Mouse (Mus musculus) limb, embryonic 10.5 days (tissue): Measurements from ENCODE around the gene Tmem217. TPM values are rescaled to one million over a fixed set of nuclear protein-coding genes. Genes with fewer than 3 reads are reported as not detected.

Source experiments
- DNase-seq: peaks from one replicate; pipeline ENCODE4 v3.0.0-alpha.2; 2017; ENCODE audit warnings: low spot score
- H3K27ac ChIP-seq: fragments of 300-500 bp; sonication (generic); 2 replicates; pipeline ENCODE4 v1.5.1; 2016; ENCODE audit warnings: mild to moderate bottlenecking
- H3K27me3 ChIP-seq: fragments of 300-500 bp; sonication (generic); 2 replicates; pipeline ENCODE4 v1.6.1; 2016; ENCODE audit warnings: low read depth, mild to moderate bottlenecking; ENCODE audit not compliant: poor library complexity, severe bottlenecking
- H3K36me3 ChIP-seq: fragments of 300-500 bp; sonication (generic); 2 replicates; pipeline ENCODE4 v1.6.1; 2016; ENCODE audit warnings: mild to moderate bottlenecking, moderate library complexity
- H3K4me1 ChIP-seq: fragments of 300-500 bp; sonication (generic); 2 replicates; pipeline ENCODE4 v1.6.1; 2016
- H3K4me3 ChIP-seq: fragments of 300-500 bp; sonication (generic); 2 replicates; pipeline ENCODE4 v1.5.1; 2016; ENCODE audit warnings: mild to moderate bottlenecking, moderate library complexity
- H3K9me3 ChIP-seq: fragments of 300-500 bp; sonication (generic); replicated peaks from 2 replicates; pipeline ENCODE4 v1.6.1; 2016; ENCODE audit warnings: mild to moderate bottlenecking
- WGBS: fragments of 180-500 bp; shearing (Covaris S2); methylation state at CpG from one replicate; pipeline ENCODE4 v1.1.7; 2016; 5-methylcytosine and 5-hydroxymethylcytosine counted together
- polyA plus RNA-seq: library from polyadenylated mRNA; unstranded; fragments of >200 nt; fragmentation: Nextera tagmentation; extraction: Ambion mirVana; gene quantifications from 2 replicates; pipeline ENCODE4 v1.2.1, GENCODE M21; 2016

Gene Tmem217
- 0.90 and 0.97 TPM in 2 replicates for polyA plus RNA-seq

- H3K4me1 ChIP-seq: peaks cover 20% of the 10 kb centered on the region
- H3K4me3 ChIP-seq: no peak within 1 kb of the TSS
- 0 out of 2 replicates have a peak, but pooled peaks cover 3% of the 10 kb centered on the region for H3K27me3 ChIP-seq
- H3K27ac ChIP-seq: no peak within 1 kb of the TSS
- no peak for DNase-seq
- 89% methylated on average over 5 of the region's 5 CpGs for WGBS
- no peaks in the 10 kb centered on the region for H3K9me3 ChIP-seq
- H3K36me3 ChIP-seq: peaks cover 17% of the 10 kb centered on the region
These were observed at the start of gene Tmem217 for GRCm38 (mm10) chr17:29552162-29552732. TSS of gene Tmem217 (minus strand) at chr17:29552385.

- Histone ChIP-seq H3K36me3 (peaks cover 83% of the 10 kb centered on the region), H3K27me3 (no peaks in the 10 kb centered on the region), H3K4me3 (no peak overlapping the region), H3K9me3 (no peaks in the 10 kb centered on the region), H3K27ac (no peak overlapping the region), H3K4me1 (0 out of 2 replicates have a peak, but pooled peaks cover 5% of the 10 kb centered on the region)
- 85% methylated on average over 4 of the region's 4 CpGs for WGBS
- DNase-seq: no peak
These were observed 49.2 kb upstream of the Tmem217 start for GRCm38 (mm10) chr17:29601391-29601790.

DNA sequence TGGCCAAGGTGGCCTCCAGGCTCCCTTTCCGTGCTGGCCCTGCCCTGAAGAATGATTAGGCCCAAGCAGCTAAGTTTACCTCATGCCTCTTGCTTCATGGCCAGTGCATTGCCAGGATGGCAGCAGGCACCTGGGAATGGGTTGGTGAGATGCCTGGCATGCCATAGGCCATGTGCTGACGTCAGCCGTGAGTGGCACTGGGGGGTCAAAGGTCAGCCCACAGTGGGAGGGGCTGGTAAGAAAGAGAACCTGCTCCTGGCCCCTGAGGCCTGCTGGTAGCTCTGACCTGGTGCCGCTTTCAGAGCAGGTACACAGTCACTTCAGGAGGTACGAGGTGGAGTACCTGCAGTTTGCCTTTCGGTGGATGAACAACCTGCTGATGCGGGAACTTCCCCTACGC, 47.4 kb upstream of the Tmem217 start:
- no peaks in the 10 kb centered on the region for H3K27me3 ChIP-seq
- H3K9me3 ChIP-seq: no peaks in the 10 kb centered on the region
- no peak overlapping the region for H3K27ac ChIP-seq
- peaks cover 86% of the 10 kb centered on the region for H3K36me3 ChIP-seq
- no peak for DNase-seq
- H3K4me1 ChIP-seq: no peaks in the 10 kb centered on the region
- H3K4me3 ChIP-seq: no peak overlapping the region
- whole genome bisulfite sequencing: 89% methylated on average over 8 of the region's 8 CpGs

- DNase-seq: no peak
- H3K9me3 ChIP-seq: no peaks in the 10 kb centered on the region
- no peaks in the 10 kb centered on the region for H3K4me1 ChIP-seq
- H3K36me3 ChIP-seq: peaks cover 88% of the 10 kb centered on the region
- H3K27ac ChIP-seq: no peak overlapping the region
- no peak overlapping the region for H3K4me3 ChIP-seq
- no peaks in the 10 kb centered on the region for H3K27me3 ChIP-seq
- 94% methylated on average over 14 of the region's 14 CpGs for WGBS
These were observed 46.9 kb upstream of the Tmem217 start for GRCm38 (mm10) chr17:29599051-29599450.

DNA sequence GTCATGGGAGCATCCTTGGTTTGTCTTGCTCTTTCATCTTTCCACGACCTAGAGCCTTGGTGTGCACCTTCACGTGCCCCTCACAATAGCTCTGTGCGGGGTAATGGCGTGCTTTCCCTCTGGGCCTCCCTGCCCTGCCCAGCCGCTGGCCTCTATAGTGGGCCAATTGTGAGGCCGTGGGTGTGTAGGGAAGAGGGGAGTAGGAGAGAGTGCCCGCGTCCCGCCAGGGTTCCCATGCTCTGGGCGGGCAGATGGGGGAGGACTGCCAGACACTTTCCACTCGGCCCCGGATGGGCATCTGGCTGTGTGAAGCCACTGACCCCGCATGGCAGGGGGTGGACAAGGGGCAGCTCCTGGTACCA, 44.6 kb upstream of the Tmem217 start:
- no peak for DNase-seq
- 93% methylated on average over 13 of the region's 13 CpGs for WGBS
- Histone ChIP-seq H3K27ac (no peak overlapping the region), H3K27me3 (no peaks in the 10 kb centered on the region), H3K9me3 (no peaks in the 10 kb centered on the region), H3K4me3 (no peak overlapping the region), H3K4me1 (no peaks in the 10 kb centered on the region), H3K36me3 (peaks cover 83% of the 10 kb centered on the region)

DNA sequence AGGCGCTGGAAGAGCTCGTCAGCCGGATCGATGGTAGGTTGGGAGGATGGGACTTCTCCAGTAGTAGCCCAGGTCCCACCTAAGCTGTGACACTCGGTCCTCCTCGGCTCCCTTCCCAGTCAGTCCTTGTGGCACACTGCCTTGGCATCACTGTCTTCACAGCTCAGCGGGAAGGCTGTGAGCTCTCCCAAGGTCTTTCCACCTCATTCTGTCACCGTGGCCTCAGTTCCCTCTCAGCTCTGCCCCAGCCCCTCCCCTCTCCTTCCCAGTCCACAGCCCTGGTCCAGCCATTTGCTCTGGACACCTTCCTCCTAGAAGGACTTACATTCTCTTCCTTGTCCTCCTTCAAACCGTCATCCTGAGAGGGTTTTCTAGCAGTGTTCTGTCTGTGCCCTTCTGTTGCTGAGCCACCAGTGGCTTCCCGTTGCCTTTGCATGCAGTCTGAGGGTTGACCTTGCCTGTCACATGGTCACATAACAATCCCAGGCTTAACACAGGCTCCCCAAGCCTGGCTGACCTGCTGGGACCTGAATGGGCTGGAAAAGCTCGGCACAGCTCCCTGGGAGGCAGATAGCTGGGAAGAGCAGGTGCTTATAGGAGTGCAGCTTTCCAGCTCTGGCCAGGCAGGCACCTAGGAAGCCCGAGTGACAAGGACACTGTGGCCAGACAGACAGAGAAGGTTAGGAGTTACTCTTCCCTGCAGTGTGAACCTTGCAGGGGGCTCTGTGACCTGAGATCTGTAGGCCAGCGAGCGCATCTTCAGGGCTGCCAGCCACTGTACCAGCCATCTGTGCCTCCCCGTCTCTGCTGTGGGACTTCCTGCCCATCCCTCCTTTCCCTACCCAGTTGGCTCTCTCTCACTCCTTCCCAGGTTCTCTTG, 43.9 kb upstream of the Tmem217 start:
- Histone ChIP-seq H3K36me3 (peaks cover 79% of the 10 kb centered on the region), H3K4me1 (no peaks in the 10 kb centered on the region), H3K27me3 (no peaks in the 10 kb centered on the region), H3K27ac (no peak overlapping the region), H3K4me3 (no peak overlapping the region), H3K9me3 (no peaks in the 10 kb centered on the region)
- no peak for DNase-seq
- 83% methylated on average over 15 of the region's 15 CpGs for WGBS

GRCm38 (mm10) chr17:29589221-29589898, 37.2 kb upstream of the Tmem217 start:
- WGBS: 71% methylated on average over 11 of the region's 11 CpGs

GRCm38 (mm10) chr17:29586921-29587320, 34.7 kb upstream of the Tmem217 start:
- H3K36me3 ChIP-seq: peaks cover 33% of the 10 kb centered on the region
- WGBS: 89% methylated on average over 9 of the region's 9 CpGs
- no peaks in the 10 kb centered on the region for H3K27me3 ChIP-seq
- no peak for DNase-seq
- peaks cover 12% of the 10 kb centered on the region for H3K4me1 ChIP-seq
- no peak overlapping the region for H3K4me3 ChIP-seq
- no peak overlapping the region for H3K27ac ChIP-seq
- H3K9me3 ChIP-seq: no peaks in the 10 kb centered on the region

More at GRCm38 (mm10) chr17:29589221-29589898, 37.2 kb upstream of the Tmem217 start:
- Histone ChIP-seq H3K4me3 (no peak overlapping the region), H3K27me3 (no peaks in the 10 kb centered on the region), H3K36me3 (peaks cover 31% of the 10 kb centered on the region), H3K9me3 (no peaks in the 10 kb centered on the region), H3K4me1 (peaks cover 12% of the 10 kb centered on the region), H3K27ac (no peak overlapping the region)
- DNase-seq: no peak

- DNase-seq: no peak
- H3K27ac ChIP-seq: no peak overlapping the region
- WGBS: 88% methylated on average over 6 of the region's 6 CpGs
- no peaks in the 10 kb centered on the region for H3K27me3 ChIP-seq
- no peaks in the 10 kb centered on the region for H3K9me3 ChIP-seq
- peaks cover 12% of the 10 kb centered on the region for H3K4me1 ChIP-seq
- H3K4me3 ChIP-seq: no peak overlapping the region
- peaks cover 47% of the 10 kb centered on the region for H3K36me3 ChIP-seq
These were observed 33.3 kb upstream of the Tmem217 start for GRCm38 (mm10) chr17:29585446-29585845.

GRCm38 (mm10) chr17:29584737-29585136, 32.6 kb upstream of the Tmem217 start:
- Histone ChIP-seq H3K9me3 (no peaks in the 10 kb centered on the region), H3K27ac (no peak overlapping the region), H3K4me1 (peaks cover 11% of the 10 kb centered on the region), H3K27me3 (no peaks in the 10 kb centered on the region), H3K4me3 (no peak overlapping the region), H3K36me3 (peaks cover 54% of the 10 kb centered on the region)
- 91% methylated on average over 3 of the region's 3 CpGs for whole genome bisulfite sequencing
- no peak for DNase-seq

DNA sequence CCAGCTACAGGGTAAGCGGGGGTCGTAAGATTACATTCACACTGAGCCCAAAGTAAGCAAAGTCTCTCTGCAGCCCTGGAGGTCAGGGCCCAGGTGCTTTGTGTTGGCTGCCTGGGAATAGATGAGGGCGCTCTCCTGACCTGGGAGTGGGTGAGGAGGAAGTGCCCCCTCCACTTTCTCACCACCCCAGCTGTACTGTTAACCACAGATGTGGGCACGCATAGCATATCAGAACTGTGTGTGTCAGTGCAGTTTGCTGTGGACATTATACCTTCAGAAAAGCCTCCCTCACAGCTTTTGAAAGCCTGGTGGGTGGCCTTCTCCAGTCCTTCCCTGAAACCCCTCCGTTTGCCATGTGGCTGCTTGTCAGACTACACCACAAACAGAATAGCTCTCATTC, 32.1 kb upstream of the Tmem217 start:
- Histone ChIP-seq H3K4me1 (peaks cover 7% of the 10 kb centered on the region), H3K36me3 (peaks cover 58% of the 10 kb centered on the region), H3K27me3 (no peaks in the 10 kb centered on the region), H3K9me3 (no peaks in the 10 kb centered on the region), H3K27ac (no peak overlapping the region), H3K4me3 (no peak overlapping the region)
- 87% methylated on average over 5 of the region's 5 CpGs for WGBS
- no peak for DNase-seq

- Histone ChIP-seq H3K9me3 (no peaks in the 10 kb centered on the region), H3K4me3 (no peak overlapping the region), H3K27ac (no peak overlapping the region), H3K27me3 (no peaks in the 10 kb centered on the region), H3K4me1 (no peaks in the 10 kb centered on the region), H3K36me3 (peaks cover 62% of the 10 kb centered on the region)
- DNase-seq: no peak
- WGBS: 90% methylated on average over 5 of the region's 5 CpGs
These were observed 31.4 kb upstream of the Tmem217 start for GRCm38 (mm10) chr17:29583569-29583968.

GRCm38 (mm10) chr17:29579579-29580126, 27.5 kb upstream of the Tmem217 start:
- Histone ChIP-seq H3K36me3 (peaks cover 87% of the 10 kb centered on the region), H3K4me1 (peaks cover 7% of the 10 kb centered on the region; the same call in 1 of the 2 replicates), H3K9me3 (no peaks in the 10 kb centered on the region), H3K27me3 (no peaks in the 10 kb centered on the region), H3K27ac (no peak overlapping the region), H3K4me3 (no peak overlapping the region)
- 88% methylated on average over 4 of the region's 4 CpGs for WGBS
- DNase-seq: no peak
